Mouse (Mus musculus) large intestine, adult 2 months (tissue): ENCODE measurements at regions not wholly inside any gene's neighbourhood (a gene's known extent, or its start where the extent isn't known, plus 50 kb on each side); places are given as distances from the start of the nearest gene placed in this dataset.

Experiments used
- DNase-seq: peaks from one replicate; pipeline ENCODE4 v3.0.0-alpha.2; 2012; ENCODE audit warnings: low read depth, low spot score
- WGBS: fragments of 180-500 bp; shearing (Covaris S2); methylation state at CpG from one replicate; pipeline ENCODE4 v1.1.7; 2018; 5-methylcytosine and 5-hydroxymethylcytosine counted together

DNA sequence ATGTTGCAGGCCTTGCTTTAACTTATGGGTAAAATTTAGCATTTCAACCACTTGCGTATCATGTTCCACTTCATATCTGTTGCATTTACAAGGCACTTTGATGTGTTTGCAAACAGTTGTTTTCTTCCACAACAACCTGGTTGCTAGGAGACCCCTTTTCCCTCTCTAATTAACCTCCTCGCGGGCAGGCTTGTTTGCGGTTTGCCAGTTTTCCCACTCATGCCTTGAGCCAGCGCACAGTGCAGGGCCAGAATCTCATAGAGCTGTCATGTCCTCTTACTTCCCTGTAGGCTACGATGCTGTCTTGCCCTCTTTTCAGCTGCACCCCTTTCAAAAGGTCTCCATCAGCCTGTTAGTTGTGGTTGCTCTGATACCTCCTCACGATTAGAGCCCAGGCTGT is 199.3 kb downstream of the Tgfb2 start:
- 89% methylated on average over 7 of the region's 7 CpGs for WGBS
- DNase-seq, result no peak

- WGBS, result 48% methylated on average over 1 of the region's 1 CpGs
- DNase-seq, result no peak
Measured at GRCm38 (mm10) chr1:186505912-186506311, 199.9 kb downstream of the Tgfb2 start.

DNA sequence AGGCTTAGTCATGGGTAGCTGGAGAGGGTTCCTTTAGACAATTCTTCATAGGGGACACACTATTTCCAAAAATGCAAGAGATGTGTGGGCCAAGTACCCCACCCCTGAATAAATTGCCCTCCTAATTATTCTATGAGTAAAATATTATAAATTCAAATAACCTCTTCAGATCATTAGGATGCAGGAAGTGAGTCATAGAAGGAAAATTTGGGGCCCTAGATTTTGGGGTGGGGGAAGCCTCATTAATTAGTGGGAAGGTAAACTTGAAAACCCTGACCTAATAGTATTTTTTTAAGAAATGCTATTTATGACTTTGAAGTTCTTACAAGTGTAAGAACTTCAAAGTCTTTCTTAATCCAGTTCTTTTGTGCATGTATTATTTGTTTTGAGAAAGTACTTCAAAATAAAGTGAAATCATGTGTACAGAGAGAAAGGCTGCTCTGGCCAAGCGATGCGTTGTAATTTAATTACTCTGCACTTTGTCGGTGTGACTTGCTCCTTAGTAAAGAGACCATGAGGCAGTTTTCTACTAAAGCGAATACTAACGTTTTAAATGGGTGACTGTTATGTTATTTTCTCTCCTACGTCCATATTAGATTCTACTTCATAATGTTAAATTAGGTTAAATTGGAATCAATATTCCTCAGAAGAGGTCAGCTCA is 200.6 kb downstream of the Tgfb2 start:
- DNase-seq, result no peak
- 91% methylated on average over 6 of the region's 6 CpGs for WGBS

DNA sequence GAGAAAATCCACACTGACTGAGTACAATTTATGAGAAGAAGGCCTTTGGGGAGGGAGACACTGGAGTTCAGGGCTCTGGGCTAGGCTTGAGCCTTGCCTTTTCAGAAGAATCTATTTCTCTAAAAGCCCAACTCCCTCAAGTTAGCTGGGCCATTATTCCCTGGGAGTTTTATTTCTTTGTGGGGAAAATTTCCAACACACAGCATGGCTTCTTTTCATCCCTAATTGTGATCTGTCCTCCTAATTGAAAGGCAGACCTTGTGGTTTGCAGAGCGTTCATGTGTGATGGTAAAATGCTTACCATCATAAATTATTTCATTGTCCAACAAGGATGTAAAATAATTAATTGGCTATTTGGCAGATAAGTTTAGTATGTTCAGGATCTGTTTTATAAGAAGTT is 204.1 kb downstream of the Tgfb2 start:
- DNase-seq, result no peak
- WGBS, result 74% methylated on average over 1 of the region's 1 CpGs

DNA sequence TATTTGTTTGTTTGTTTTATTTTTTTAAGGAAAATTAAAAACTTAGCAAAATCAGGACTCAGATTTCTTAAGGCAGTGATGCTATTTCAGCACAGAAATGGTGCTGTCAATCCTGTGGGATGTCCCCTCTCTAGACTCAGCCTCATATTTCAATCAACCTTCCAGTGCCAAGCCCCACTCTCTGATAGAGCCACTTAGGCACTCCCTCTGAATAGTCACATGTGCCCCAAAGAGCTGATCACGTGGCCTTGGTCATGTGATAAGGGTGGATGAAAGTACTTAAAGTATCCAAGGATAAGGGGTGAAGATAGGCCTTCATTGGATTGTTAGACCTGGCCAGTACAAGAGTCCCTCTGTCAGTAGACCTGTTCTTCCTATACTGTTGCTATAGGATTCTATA is 207.9 kb downstream of the Tgfb2 start:
- WGBS, result 38% methylated on average over 1 of the region's 1 CpGs

DNA sequence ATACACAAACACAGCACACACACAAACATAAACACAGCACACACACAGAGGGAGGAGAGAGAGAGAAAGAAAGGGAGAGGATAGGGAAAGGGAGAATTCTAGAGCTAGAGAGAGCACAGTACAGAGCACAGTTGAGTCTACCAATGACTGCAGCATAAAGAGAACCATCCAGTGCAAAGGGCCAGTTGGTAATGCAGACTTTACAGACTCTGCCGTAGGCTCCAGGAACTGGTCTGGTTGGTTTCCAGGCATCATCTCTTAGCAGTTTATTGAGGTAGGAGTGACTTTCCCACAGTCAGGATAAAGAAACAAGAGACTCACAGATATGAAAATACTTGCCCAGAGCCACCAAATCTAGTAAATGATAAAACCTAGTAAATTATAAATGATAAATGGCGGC is 208.5 kb downstream of the Tgfb2 start:
- 30% methylated on average over 2 of the region's 2 CpGs for WGBS

More for the DNA sequence above, 207.9 kb downstream of the Tgfb2 start:
- no peak for DNase-seq

DNA sequence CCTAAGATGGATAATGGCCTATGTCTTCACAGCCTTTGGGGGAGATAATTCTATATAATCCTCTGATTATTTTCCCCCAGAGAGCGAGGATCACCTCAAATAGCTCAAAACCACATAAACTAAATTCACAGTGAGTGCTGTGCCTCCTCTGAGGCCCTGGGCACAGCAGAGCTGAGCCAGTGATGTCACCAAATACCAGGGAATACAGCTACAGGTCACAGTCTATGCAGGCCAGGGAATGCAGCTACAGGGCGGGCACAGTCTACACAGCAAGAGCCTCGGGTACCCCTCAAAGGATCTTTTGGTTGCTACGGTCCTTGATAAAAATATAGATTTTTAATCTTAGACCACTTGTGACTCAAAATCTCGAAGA is 211.4 kb downstream of the Tgfb2 start:
- WGBS, result 88% methylated on average over 5 of the region's 5 CpGs
- DNase-seq, result no peak

More for the DNA sequence above, 208.5 kb downstream of the Tgfb2 start:
- no peak for DNase-seq

DNA sequence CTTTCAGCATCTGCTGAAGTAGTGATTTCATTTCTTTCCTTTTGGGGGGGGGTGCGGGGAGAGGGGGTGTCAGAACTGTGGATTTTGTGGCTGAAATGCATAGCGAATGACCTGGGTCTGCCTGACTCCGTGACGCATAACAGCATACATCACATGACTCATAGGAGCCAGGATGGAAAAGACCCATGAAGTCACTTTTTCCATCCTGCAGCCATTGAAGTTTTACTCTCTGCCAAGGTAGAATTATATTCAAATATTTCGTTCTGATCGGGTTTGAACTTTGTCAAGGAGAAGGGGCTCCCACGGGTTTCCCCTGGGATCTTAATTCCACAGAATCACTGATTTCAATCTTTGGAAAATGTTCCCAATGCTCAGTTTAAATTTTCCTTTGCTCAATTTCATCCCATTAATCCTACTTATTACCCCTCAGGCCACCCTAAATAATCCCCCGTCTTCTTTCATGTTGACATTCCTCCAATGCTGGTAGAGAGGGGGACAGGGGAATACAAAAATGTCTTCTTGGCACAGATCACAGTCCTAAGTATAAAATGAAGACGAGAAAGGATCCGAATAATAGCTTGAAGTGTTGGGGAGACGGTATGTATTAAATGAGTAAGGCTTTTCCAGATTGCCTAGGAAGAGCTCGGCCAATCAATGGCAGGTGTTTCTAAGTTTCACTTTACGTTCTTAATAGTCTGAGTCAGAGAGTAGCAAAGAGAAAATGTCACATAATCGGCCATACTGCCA is 212.0 kb downstream of the Tgfb2 start:
- 87% methylated on average over 14 of the region's 14 CpGs for WGBS
- DNase-seq, result no peak

- DNase-seq, result no peak
- 68% methylated on average over 8 of the region's 8 CpGs for WGBS
Measured at GRCm38 (mm10) chr1:186482177-186482576, 223.6 kb downstream of the Tgfb2 start.

- 28% methylated on average over 1 of the region's 1 CpGs for WGBS
Measured at GRCm38 (mm10) chr1:186480019-186480418, 225.8 kb downstream of the Tgfb2 start.

GRCm38 (mm10) chr1:186478428-186479238 is 227.2 kb downstream of the Tgfb2 start:
- WGBS, result 29% methylated on average over 8 of the region's 8 CpGs
- peak; percentile 37 for DNase-seq

More at GRCm38 (mm10) chr1:186480019-186480418, 225.8 kb downstream of the Tgfb2 start:
- no peak for DNase-seq

GRCm38 (mm10) chr1:186474844-186475243 is 230.9 kb downstream of the Tgfb2 start:
- DNase-seq, result no peak
- WGBS, result 70% methylated on average over 2 of the region's 2 CpGs

DNA sequence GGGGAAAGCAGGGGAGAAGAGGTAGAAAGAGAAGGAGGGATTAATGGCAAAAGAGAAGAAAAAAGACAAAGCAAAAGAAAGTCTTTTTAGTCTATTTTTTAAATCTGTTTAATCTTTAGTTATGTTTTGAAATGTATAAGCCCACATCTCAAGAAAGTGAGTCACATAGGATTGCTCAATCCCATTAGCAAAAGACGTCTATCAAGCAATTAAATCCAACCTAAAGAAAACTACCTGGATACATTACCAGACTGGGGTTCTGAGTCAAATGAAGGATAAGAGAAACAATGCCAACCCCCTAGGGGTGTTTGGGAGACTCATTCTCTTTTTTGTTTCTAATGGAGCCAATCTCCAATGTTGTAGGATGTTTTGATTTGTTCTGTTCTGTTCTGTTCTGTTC is 231.4 kb downstream of the Tgfb2 start:
- no peak for DNase-seq
- 29% methylated on average over 1 of the region's 1 CpGs for WGBS

DNA sequence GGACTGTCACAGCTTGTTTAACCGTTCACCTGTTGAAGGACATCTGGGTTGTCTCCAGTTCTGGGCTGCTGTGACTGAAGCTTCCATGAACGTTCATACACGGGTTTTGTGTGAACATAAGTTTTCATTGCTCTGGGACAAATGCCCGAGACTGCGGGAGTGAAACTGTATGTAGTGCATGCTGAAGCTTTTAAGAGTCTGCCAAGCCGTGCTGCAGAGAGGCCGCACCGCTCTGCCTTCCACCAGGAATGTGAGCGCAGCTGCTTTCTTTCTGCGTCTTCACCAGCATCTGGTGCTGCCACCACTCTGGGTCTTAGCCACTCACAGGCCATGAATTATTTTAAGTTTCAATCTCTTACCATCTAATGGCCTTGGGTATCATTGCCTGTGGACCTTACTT is 232.8 kb downstream of the Tgfb2 start:
- 71% methylated on average over 10 of the region's 10 CpGs for WGBS
- DNase-seq, result no peak

DNA sequence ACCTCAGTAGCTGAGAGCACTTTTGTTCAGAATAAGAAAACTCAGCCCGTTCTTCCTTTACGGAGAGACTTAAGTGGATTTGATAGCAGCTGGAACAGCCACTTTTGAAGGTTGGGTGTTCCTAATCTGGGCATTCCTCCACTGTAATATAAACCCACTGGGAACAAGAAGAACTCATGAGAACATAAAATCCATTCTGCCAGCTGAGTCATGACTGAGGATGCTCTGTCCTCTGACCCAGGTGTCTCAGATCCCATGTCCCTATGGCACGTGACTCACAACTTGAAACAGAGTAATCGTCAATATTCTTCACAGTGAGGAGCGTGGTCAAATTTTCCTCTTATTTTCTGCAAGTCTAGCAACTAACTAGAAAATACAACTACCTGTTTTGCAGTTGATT is 240.3 kb downstream of the Tgfb2 start:
- 85% methylated on average over 5 of the region's 5 CpGs for WGBS
- DNase-seq, result no peak

GRCm38 (mm10) chr1:186460742-186461141 is 245.0 kb downstream of the Tgfb2 start:
- WGBS, result 75% methylated on average over 10 of the region's 10 CpGs

GRCm38 (mm10) chr1:186458099-186458637 is 247.6 kb downstream of the Tgfb2 start:
- no peak for DNase-seq
- 22% methylated on average over 2 of the region's 2 CpGs for WGBS

More at GRCm38 (mm10) chr1:186460742-186461141, 245.0 kb downstream of the Tgfb2 start:
- no peak for DNase-seq

GRCm38 (mm10) chr1:186457098-186457497 is 248.7 kb downstream of the Tgfb2 start:
- 82% methylated on average over 8 of the region's 8 CpGs for WGBS
- DNase-seq, result no peak

DNA sequence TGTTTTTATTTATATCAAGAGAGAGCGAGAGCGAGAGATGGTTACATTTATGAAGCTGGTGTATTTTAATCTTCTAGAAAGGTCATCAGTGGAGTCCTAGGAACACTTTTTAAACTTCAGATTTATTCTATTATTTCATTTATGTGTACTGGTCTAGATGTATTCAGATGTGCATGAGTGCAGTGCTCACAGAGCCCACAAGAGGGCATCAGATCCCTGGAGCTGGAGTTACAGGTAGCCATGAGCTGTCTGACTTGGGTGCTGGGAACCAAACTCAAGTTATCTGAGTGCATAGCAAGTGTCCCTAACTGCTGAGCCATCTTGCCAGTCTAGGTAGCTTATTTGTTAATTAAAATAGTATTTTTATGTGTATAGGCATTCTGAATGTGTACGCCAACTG is 249.7 kb downstream of the Tgfb2 start:
- no peak for DNase-seq
- WGBS, result 98% methylated on average over 3 of the region's 3 CpGs

GRCm38 (mm10) chr1:186455177-186455660 is 250.6 kb downstream of the Tgfb2 start:
- WGBS, result 78% methylated on average over 7 of the region's 7 CpGs
- no peak for DNase-seq
